Mouse (Mus musculus) lung, adult 2 months (tissue): ENCODE measurements around the gene Tcerg1l.

Experiments used
- CTCF ChIP-seq: fragments of 200-500 bp; IDR thresholded peaks from 2 replicates; pipeline ENCODE4 v1.5.1; 2011; ENCODE audit warnings: mild to moderate bottlenecking, low read length, control low read depth; ENCODE audit not compliant: insufficient read depth
- POLR2A ChIP-seq: fragments of 200-500 bp; IDR thresholded peaks from 2 replicates; pipeline ENCODE4 v1.6.1; 2011; ENCODE audit warnings: low read depth, mild to moderate bottlenecking, control low read depth, low read length, borderline replicate concordance; ENCODE audit errors: extremely low read depth

- TF ChIP-seq CTCF = no peak
- no peak for TF ChIP-seq POLR2A
These were observed 70.8 kb downstream of the Tcerg1l start for GRCm38 (mm10) chr7:138326760-138327159.
